Mouse (Mus musculus) hindbrain, postnatal 0 days (tissue): ENCODE measurements around the gene Casp7. TPM values are rescaled to one million over a fixed set of nuclear protein-coding genes. Genes with fewer than 3 reads are reported as not detected.

Experiments used
- ATAC-seq: fragments of 200-750 bp; cut with Nextera tagmentation; 2 replicates; pipeline ENCODE4 v1.8.0; 2017; ENCODE audit warnings: mild to moderate bottlenecking, moderate TSS enrichment, moderate library complexity
- DNase-seq: peaks from one replicate; pipeline ENCODE4 v3.0.0-alpha.2; 2015; ENCODE audit warnings: low spot score
- H3K27ac ChIP-seq: fragments of 300-500 bp; sonication (generic); 2 replicates; pipeline ENCODE4 v1.5.1; 2014; ENCODE audit warnings: mild to moderate bottlenecking
- H3K27me3 ChIP-seq: fragments of 300-500 bp; sonication (generic); 2 replicates; pipeline ENCODE4 v1.6.1; 2014; ENCODE audit warnings: low read length, mixed read lengths; ENCODE audit not compliant: insufficient read depth
- H3K36me3 ChIP-seq: fragments of 300-500 bp; sonication (generic); 2 replicates; pipeline ENCODE4 v1.6.1; 2014; ENCODE audit warnings: low read length, mixed read lengths; ENCODE audit not compliant: insufficient read depth
- H3K4me1 ChIP-seq: fragments of 300-500 bp; sonication (generic); 2 replicates; pipeline ENCODE4 v1.6.1; 2014; ENCODE audit warnings: antibody characterized with exemption, low read length, mixed read lengths; ENCODE audit not compliant: insufficient read depth
- H3K4me2 ChIP-seq: fragments of 300-500 bp; sonication (generic); 2 replicates; pipeline ENCODE4 v1.6.1; 2014; ENCODE audit warnings: low read depth, mild to moderate bottlenecking, low read length, moderate library complexity, mixed read lengths
- H3K4me3 ChIP-seq: fragments of 300-500 bp; sonication (generic); 2 replicates; pipeline ENCODE4 v1.5.1; 2014; ENCODE audit warnings: low read length
- H3K9ac ChIP-seq: fragments of 300-500 bp; sonication (generic); replicated peaks from 2 replicates; pipeline ENCODE4 v1.6.1; 2014; ENCODE audit warnings: mild to moderate bottlenecking, low read length, moderate library complexity, mixed read lengths
- H3K9me3 ChIP-seq: fragments of 300-500 bp; sonication (generic); 2 replicates; pipeline ENCODE4 v1.6.1; 2016; ENCODE audit warnings: low read length, mixed read lengths
- CTCF ChIP-seq: IDR thresholded peaks from 2 replicates; pipeline ENCODE4 v1.5.1; 2016; ENCODE audit warnings: antibody characterized with exemption, control low read depth, low read depth
- WGBS: fragments of 180-500 bp; shearing (Covaris S2); extraction: QIAGEN DNeasy Blood & Tissue Kit; methylation state at CpG from one replicate; pipeline ENCODE4 v1.1.7; 2014; 5-methylcytosine and 5-hydroxymethylcytosine counted together
- polyA plus RNA-seq: library from polyadenylated mRNA; unstranded; fragments of >200 nt; fragmentation: Nextera tagmentation; extraction: Ambion mirVana; gene quantifications from 2 replicates; pipeline ENCODE4 v1.2.1, GENCODE M21; 2015
- total RNA-seq: library from RNA; depleted of rRNA; stranded (reverse); fragments of >200 nt; gene quantifications from 2 replicates; pipeline ENCODE4 v1.2.3, GENCODE M21; 2014

Gene Casp7
- total and polyA plus RNA-seq, 2 experiments from 2014 or later = 17.6 to 28.1 TPM

- Histone ChIP-seq H3K27me3 (no peaks in the 10 kb centered on the region), H3K9me3 (no peaks in the 10 kb centered on the region), H3K36me3 (no peaks in the 10 kb centered on the region), H3K4me2 (no peak overlapping the region), H3K4me1 (no peaks in the 10 kb centered on the region; the same call in 1 of the 2 replicates), H3K27ac (no peak overlapping the region), H3K4me3 (no peak overlapping the region), H3K9ac (no peak overlapping the region)
- WGBS = 91% methylated on average over 6 of the region's 6 CpGs
- DNase-seq = no peak
- no peak for TF ChIP-seq CTCF
- no peak for ATAC-seq
Observed at GRCm38 (mm10) chr19:56370389-56371150, 26.4 kb upstream of the Casp7 start.

- no peak overlapping the region for H3K4me2 ChIP-seq
- no peaks in the 10 kb centered on the region for H3K36me3 ChIP-seq
- no peak for ATAC-seq
- WGBS = 74% methylated on average over 7 of the region's 7 CpGs
- no peak for TF ChIP-seq CTCF
- H3K9me3 ChIP-seq = no peaks in the 10 kb centered on the region
- H3K27ac ChIP-seq = no peak overlapping the region
- no peak overlapping the region for H3K4me3 ChIP-seq
- H3K27me3 ChIP-seq = no peaks in the 10 kb centered on the region
- DNase-seq = no peak
- H3K4me1 ChIP-seq = no peaks in the 10 kb centered on the region; the same call in 1 of the 2 replicates
- H3K9ac ChIP-seq = no peak overlapping the region
Observed at GRCm38 (mm10) chr19:56372226-56372625, 24.7 kb upstream of the Casp7 start.

- no peak for TF ChIP-seq CTCF
- Histone ChIP-seq H3K4me2 (no peak overlapping the region), H3K9ac (no peak overlapping the region), H3K4me3 (no peak overlapping the region), H3K4me1 (no peaks in the 10 kb centered on the region; the same call in 1 of the 2 replicates), H3K9me3 (no peaks in the 10 kb centered on the region), H3K27me3 (no peaks in the 10 kb centered on the region), H3K36me3 (no peaks in the 10 kb centered on the region), H3K27ac (no peak overlapping the region)
- WGBS = 91% methylated on average over 5 of the region's 5 CpGs
- DNase-seq = no peak
- ATAC-seq = no peak
Observed at GRCm38 (mm10) chr19:56373246-56373645, 23.7 kb upstream of the Casp7 start.

- Histone ChIP-seq H3K9me3 (no peaks in the 10 kb centered on the region), H3K4me1 (no peaks in the 10 kb centered on the region; the same call in 1 of the 2 replicates), H3K27me3 (no peaks in the 10 kb centered on the region), H3K27ac (no peak overlapping the region), H3K4me3 (no peak overlapping the region), H3K4me2 (no peak overlapping the region), H3K36me3 (no peaks in the 10 kb centered on the region), H3K9ac (no peak overlapping the region)
- ATAC-seq = no peak
- TF ChIP-seq CTCF = no peak
- WGBS = 62% methylated on average over 10 of the region's 10 CpGs
- DNase-seq = no peak
Observed at GRCm38 (mm10) chr19:56374011-56374410, 22.9 kb upstream of the Casp7 start.

- Histone ChIP-seq H3K9me3 (no peaks in the 10 kb centered on the region), H3K27me3 (no peaks in the 10 kb centered on the region), H3K27ac (no peak overlapping the region), H3K4me1 (no peaks in the 10 kb centered on the region; the same call in 1 of the 2 replicates), H3K4me3 (no peak overlapping the region), H3K36me3 (no peaks in the 10 kb centered on the region), H3K9ac (no peak overlapping the region), H3K4me2 (no peak overlapping the region)
- 88% methylated on average over 5 of the region's 5 CpGs for WGBS
- ATAC-seq (no peak), DNase-seq (no peak)
- no peak for TF ChIP-seq CTCF
Observed at GRCm38 (mm10) chr19:56378007-56378406, 18.9 kb upstream of the Casp7 start.

GRCm38 (mm10) chr19:56378554-56379172 is 18.3 kb upstream of the Casp7 start:
- Histone ChIP-seq H3K9ac (no peak overlapping the region), H3K4me2 (no peak overlapping the region), H3K27ac (no peak overlapping the region), H3K36me3 (no peaks in the 10 kb centered on the region), H3K4me3 (no peak overlapping the region), H3K27me3 (no peaks in the 10 kb centered on the region), H3K9me3 (no peaks in the 10 kb centered on the region), H3K4me1 (no peaks in the 10 kb centered on the region; the same call in 1 of the 2 replicates)
- WGBS = 73% methylated on average over 13 of the region's 13 CpGs
- DNase-seq = no peak
- ATAC-seq = no peak
- TF ChIP-seq CTCF = no peak

- Histone ChIP-seq H3K9ac (no peak overlapping the region), H3K36me3 (no peaks in the 10 kb centered on the region), H3K9me3 (no peaks in the 10 kb centered on the region), H3K4me3 (no peak overlapping the region), H3K4me1 (no peaks in the 10 kb centered on the region), H3K27ac (no peak overlapping the region), H3K27me3 (no peaks in the 10 kb centered on the region), H3K4me2 (no peak overlapping the region)
- TF ChIP-seq CTCF = no peak
- no peak for ATAC-seq
- no peak for DNase-seq
- 80% methylated on average over 7 of the region's 7 CpGs for WGBS
Observed at GRCm38 (mm10) chr19:56380341-56380740, 16.6 kb upstream of the Casp7 start.
